Mouse (Mus musculus): ENCODE data around the gene Trim25.

DNA sequence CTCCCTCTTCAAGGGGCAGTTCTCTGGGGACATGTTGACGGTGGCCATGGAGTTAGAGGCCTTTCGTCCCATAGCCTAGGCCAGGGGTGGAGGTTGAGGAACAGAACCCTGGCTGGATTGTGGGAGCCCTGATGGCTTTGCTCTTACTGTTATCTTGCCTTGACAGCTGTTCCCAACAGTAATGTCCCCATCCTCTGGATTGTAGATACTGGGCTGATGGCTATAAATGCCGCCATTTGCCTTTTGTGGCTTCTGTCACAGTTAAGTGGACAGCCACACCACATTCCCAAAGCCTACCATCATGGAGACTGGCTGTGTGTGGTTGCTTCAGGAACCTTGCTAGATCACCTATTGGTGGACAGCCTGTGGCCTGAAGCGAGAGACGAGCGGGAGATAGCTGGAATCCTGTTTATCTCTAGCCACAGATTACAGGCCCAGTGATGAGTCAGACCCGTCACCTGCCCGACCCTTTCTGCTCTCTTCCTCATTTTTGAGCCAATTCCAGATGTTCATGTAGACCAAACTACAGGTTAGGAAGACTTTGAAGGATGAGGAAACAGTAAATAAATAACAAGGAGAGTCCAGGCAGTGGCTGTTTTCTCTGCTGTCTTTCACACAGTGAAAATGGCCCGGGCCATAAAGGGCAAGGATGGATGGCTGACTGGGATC is 18.5 kb downstream of the Trim25 start:
- no peak for TF ChIP-seq CTCF (IDR thresholded peaks at IDR 0.05; ENCODE audit: low read depth, low read length)
- no peak for TF ChIP-seq EP300 (IDR thresholded peaks at IDR 0.05; ENCODE audit: insufficient read depth, low read depth, low read length)

Data from ES-Bruce4 (cell line).